Mouse (Mus musculus): ENCODE measurements around the gene Bcar3. TPM values are rescaled to one million over a fixed set of nuclear protein-coding genes. Genes with fewer than 3 reads are reported as not detected.
A peak's percentile ranks its signal among the peaks of the same experiment; 100 is the strongest.

Gene Bcar3
- polyA plus RNA-seq, 1 experiment: 26.3 TPM

- Histone ChIP-seq H3K36me3 (ENCODE audit: control insufficient read depth, insufficient read depth, low read length, poor library complexity, severe bottlenecking) (no peaks in the 10 kb centered on the region), H3K27ac (ENCODE audit: insufficient read depth, low read length) (no peak overlapping the region), H3K9ac (ENCODE audit: low read depth, poor library complexity, severe bottlenecking) (no peak overlapping the region), H3K9me3 (replicated peaks; ENCODE audit: control insufficient read depth, insufficient read depth, low read length, poor library complexity, severe bottlenecking) (no peaks in the 10 kb centered on the region), H3K4me1 (ENCODE audit: control insufficient read depth, insufficient read depth, low read length) (no peaks in the 10 kb centered on the region), H3K4me3 (ENCODE audit: low read depth, low read length) (no peak overlapping the region), H3K27me3 (ENCODE audit: control insufficient read depth, insufficient read depth, low read length, poor library complexity, severe bottlenecking) (no peaks in the 10 kb centered on the region)
- TF ChIP-seq EP300 (IDR thresholded peaks at IDR 0.05; ENCODE audit: insufficient read depth, low read depth, low read length) (no peak), CTCF (IDR thresholded peaks at IDR 0.05; ENCODE audit: low read depth, low read length) (no peak), POLR2A (IDR thresholded peaks at IDR 0.05; ENCODE audit: insufficient read depth, low read length) (no peak)
These were observed 52.7 kb downstream of the Bcar3 start for GRCm38 (mm10) chr3:122346600-122346999.

- Histone ChIP-seq H3K27ac (ENCODE audit: insufficient read depth, low read length) (no peak overlapping the region), H3K36me3 (ENCODE audit: control insufficient read depth, insufficient read depth, low read length, poor library complexity, severe bottlenecking) (no peaks in the 10 kb centered on the region), H3K4me3 (ENCODE audit: low read depth, low read length) (no peak overlapping the region), H3K9me3 (replicated peaks; ENCODE audit: control insufficient read depth, insufficient read depth, low read length, poor library complexity, severe bottlenecking) (no peaks in the 10 kb centered on the region), H3K27me3 (ENCODE audit: control insufficient read depth, insufficient read depth, low read length, poor library complexity, severe bottlenecking) (no peaks in the 10 kb centered on the region), H3K4me1 (ENCODE audit: control insufficient read depth, insufficient read depth, low read length) (no peaks in the 10 kb centered on the region), H3K9ac (ENCODE audit: low read depth, poor library complexity, severe bottlenecking) (no peak overlapping the region)
- TF ChIP-seq EP300 (IDR thresholded peaks at IDR 0.05; ENCODE audit: insufficient read depth, low read depth, low read length): no peak
- TF ChIP-seq POLR2A (IDR thresholded peaks at IDR 0.05; ENCODE audit: insufficient read depth, low read length): no peak
- no peak for TF ChIP-seq CTCF (IDR thresholded peaks at IDR 0.05; ENCODE audit: low read depth, low read length)
These were observed 54.7 kb downstream of the Bcar3 start for GRCm38 (mm10) chr3:122348677-122349076.

- Histone ChIP-seq H3K4me3 (ENCODE audit: low read depth, low read length) (no peak overlapping the region), H3K4me1 (ENCODE audit: control insufficient read depth, insufficient read depth, low read length) (no peaks in the 10 kb centered on the region), H3K27ac (ENCODE audit: insufficient read depth, low read length) (no peak overlapping the region), H3K9ac (ENCODE audit: low read depth, poor library complexity, severe bottlenecking) (no peak overlapping the region), H3K9me3 (replicated peaks; ENCODE audit: control insufficient read depth, insufficient read depth, low read length, poor library complexity, severe bottlenecking) (no peaks in the 10 kb centered on the region), H3K36me3 (ENCODE audit: control insufficient read depth, insufficient read depth, low read length, poor library complexity, severe bottlenecking) (no peaks in the 10 kb centered on the region), H3K27me3 (ENCODE audit: control insufficient read depth, insufficient read depth, low read length, poor library complexity, severe bottlenecking) (no peaks in the 10 kb centered on the region)
- TF ChIP-seq CTCF (IDR thresholded peaks at IDR 0.05; ENCODE audit: low read depth, low read length) (no peak), EP300 (IDR thresholded peaks at IDR 0.05; ENCODE audit: insufficient read depth, low read depth, low read length) (0 out of 2 replicates have a peak, but pooled peaks have one; percentile 14)
These were observed 58.9 kb downstream of the Bcar3 start for GRCm38 (mm10) chr3:122352801-122353200.

DNA sequence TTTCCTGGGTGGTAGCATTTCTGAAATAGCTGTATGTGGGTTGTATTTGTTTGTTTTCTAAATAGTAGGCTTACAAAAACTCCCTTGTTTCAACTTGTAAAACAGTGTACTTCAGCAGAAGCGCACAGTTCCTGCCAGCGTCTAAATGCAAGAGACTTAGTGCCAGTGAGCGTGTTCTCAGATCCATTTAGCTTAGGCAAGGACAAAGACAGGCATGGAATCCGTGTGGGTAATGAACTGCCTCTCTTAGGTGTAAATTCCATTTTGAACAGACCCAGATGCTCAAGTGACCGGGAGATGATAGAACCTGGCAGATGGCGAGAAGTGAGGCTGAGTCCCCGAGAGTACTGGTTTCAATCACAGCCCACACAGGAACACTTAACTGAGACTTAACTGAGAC lies 65.5 kb downstream of the Bcar3 start:
- Histone ChIP-seq H3K36me3 (ENCODE audit: control insufficient read depth, insufficient read depth, low read length, poor library complexity, severe bottlenecking) (no peaks in the 10 kb centered on the region), H3K27ac (ENCODE audit: insufficient read depth, low read length) (no peak overlapping the region), H3K4me3 (ENCODE audit: low read depth, low read length) (no peak overlapping the region), H3K4me1 (ENCODE audit: control insufficient read depth, insufficient read depth, low read length) (no peaks in the 10 kb centered on the region), H3K9me3 (replicated peaks; ENCODE audit: control insufficient read depth, insufficient read depth, low read length, poor library complexity, severe bottlenecking) (no peaks in the 10 kb centered on the region), H3K27me3 (ENCODE audit: control insufficient read depth, insufficient read depth, low read length, poor library complexity, severe bottlenecking) (no peaks in the 10 kb centered on the region), H3K9ac (ENCODE audit: low read depth, poor library complexity, severe bottlenecking) (no peak overlapping the region)
- TF ChIP-seq CTCF (IDR thresholded peaks at IDR 0.05; ENCODE audit: low read depth, low read length) (no peak), POLR2A (IDR thresholded peaks at IDR 0.05; ENCODE audit: insufficient read depth, low read length) (no peak), EP300 (IDR thresholded peaks at IDR 0.05; ENCODE audit: insufficient read depth, low read depth, low read length) (no peak)

DNA sequence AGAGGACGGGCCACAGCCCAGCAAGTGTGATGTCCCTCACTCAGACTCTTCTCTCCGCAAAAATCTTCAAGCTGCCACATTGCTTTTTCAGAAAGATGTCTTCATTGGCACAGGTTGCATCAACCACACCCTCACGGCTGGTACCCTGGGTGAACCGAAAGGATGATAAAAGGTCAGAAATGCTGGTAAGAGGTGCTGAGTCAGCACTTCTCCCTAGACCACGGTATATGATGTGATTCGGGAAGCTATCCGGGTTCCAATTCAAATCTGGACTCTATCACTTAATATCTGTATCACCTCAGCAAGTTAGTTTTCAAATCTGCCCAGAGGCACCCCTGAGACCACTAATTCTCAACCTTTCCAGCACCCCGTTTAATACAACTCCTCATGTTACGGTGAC lies 66.0 kb downstream of the Bcar3 start:
- no peak for TF ChIP-seq POLR2A (IDR thresholded peaks at IDR 0.05; ENCODE audit: insufficient read depth, low read length)
- no peak for TF ChIP-seq EP300 (IDR thresholded peaks at IDR 0.05; ENCODE audit: insufficient read depth, low read depth, low read length)
- TF ChIP-seq CTCF (IDR thresholded peaks at IDR 0.05; ENCODE audit: low read depth, low read length): no peak
- Histone ChIP-seq H3K9ac (ENCODE audit: low read depth, poor library complexity, severe bottlenecking) (no peak overlapping the region), H3K9me3 (replicated peaks; ENCODE audit: control insufficient read depth, insufficient read depth, low read length, poor library complexity, severe bottlenecking) (no peaks in the 10 kb centered on the region), H3K27ac (ENCODE audit: insufficient read depth, low read length) (no peak overlapping the region), H3K4me3 (ENCODE audit: low read depth, low read length) (no peak overlapping the region), H3K27me3 (ENCODE audit: control insufficient read depth, insufficient read depth, low read length, poor library complexity, severe bottlenecking) (no peaks in the 10 kb centered on the region), H3K36me3 (ENCODE audit: control insufficient read depth, insufficient read depth, low read length, poor library complexity, severe bottlenecking) (no peaks in the 10 kb centered on the region), H3K4me1 (ENCODE audit: control insufficient read depth, insufficient read depth, low read length) (no peaks in the 10 kb centered on the region)

DNA sequence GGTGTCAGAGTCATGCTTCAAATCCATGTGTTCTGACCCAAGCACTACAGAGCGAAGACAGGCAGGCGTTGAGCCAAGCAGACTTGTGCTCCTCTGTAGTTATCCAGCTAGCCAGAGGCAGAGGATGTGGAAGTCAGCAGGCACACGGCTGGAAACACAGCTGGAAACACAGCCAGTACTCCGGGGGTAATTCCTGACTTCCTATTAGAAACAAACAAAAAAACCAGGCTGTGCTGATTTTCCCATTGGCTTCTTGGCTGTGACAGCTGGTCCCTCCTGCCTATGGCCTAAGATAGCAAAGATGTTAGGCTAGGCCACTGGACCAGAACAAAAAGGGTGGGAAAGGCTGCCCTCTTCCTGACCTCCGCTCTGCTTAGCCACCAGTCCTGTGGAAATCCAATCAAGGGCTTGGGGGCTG lies 66.8 kb downstream of the Bcar3 start:
- no peaks in the 10 kb centered on the region for H3K36me3 ChIP-seq (ENCODE audit: control insufficient read depth, insufficient read depth, low read length, poor library complexity, severe bottlenecking)
- H3K4me1 ChIP-seq (ENCODE audit: control insufficient read depth, insufficient read depth, low read length): no peaks in the 10 kb centered on the region
- H3K27ac ChIP-seq (ENCODE audit: insufficient read depth, low read length): no peak overlapping the region
- TF ChIP-seq POLR2A (IDR thresholded peaks at IDR 0.05; ENCODE audit: insufficient read depth, low read length) (no peak), EP300 (IDR thresholded peaks at IDR 0.05; ENCODE audit: insufficient read depth, low read depth, low read length) (no peak), CTCF (IDR thresholded peaks at IDR 0.05; ENCODE audit: low read depth, low read length) (no peak)
- H3K27me3 ChIP-seq (ENCODE audit: control insufficient read depth, insufficient read depth, low read length, poor library complexity, severe bottlenecking): no peaks in the 10 kb centered on the region
- no peaks in the 10 kb centered on the region for H3K9me3 ChIP-seq (replicated peaks; ENCODE audit: control insufficient read depth, insufficient read depth, low read length, poor library complexity, severe bottlenecking)
- H3K4me3 ChIP-seq (ENCODE audit: low read depth, low read length): no peak overlapping the region
- H3K9ac ChIP-seq (ENCODE audit: low read depth, poor library complexity, severe bottlenecking): no peak overlapping the region
